Mouse (Mus musculus): ENCODE measurements at regions not wholly inside any gene's neighbourhood (a gene's known extent, or its start where the extent isn't known, plus 50 kb on each side); places are given as distances from the start of the nearest gene placed in this dataset.

GRCm38 (mm10) chr4:50176656-50177055 is 331.1 kb upstream of the Grin3a start:
- H3K4me1 ChIP-seq (ENCODE audit: control insufficient read depth, insufficient read depth, low read length), result no peaks in the 10 kb centered on the region
- ATAC-seq (ENCODE audit: low read depth), result no peak
- no peak for DNase-seq (ENCODE audit: low spot score)
- WGBS, result 84% methylated on average over 2 of the region's 2 CpGs
- H3K9me3 ChIP-seq (ENCODE audit: control insufficient read depth, low read length), result no peaks in the 10 kb centered on the region
- H3K9ac ChIP-seq (ENCODE audit: low read depth, low read length), result no peak overlapping the region
- no peak overlapping the region for H3K27ac ChIP-seq (replicated peaks; ENCODE audit: low read depth, low read length)
- no peaks in the 10 kb centered on the region for H3K27me3 ChIP-seq (replicated peaks; ENCODE audit: control insufficient read depth, insufficient read depth, low read length)
- no peak overlapping the region for H3K4me2 ChIP-seq (ENCODE audit: low read depth, low read length)
- H3K4me3 ChIP-seq (ENCODE audit: low read depth, low read length), result no peak overlapping the region
- H3K36me3 ChIP-seq (ENCODE audit: control insufficient read depth, insufficient read depth, low read length), result no peaks in the 10 kb centered on the region

- Histone ChIP-seq H3K27ac (replicated peaks; ENCODE audit: low read depth, low read length) (no peak overlapping the region), H3K4me2 (ENCODE audit: low read depth, low read length) (no peak overlapping the region), H3K27me3 (replicated peaks; ENCODE audit: control insufficient read depth, insufficient read depth, low read length) (no peaks in the 10 kb centered on the region), H3K4me1 (ENCODE audit: control insufficient read depth, insufficient read depth, low read length) (no peaks in the 10 kb centered on the region), H3K4me3 (ENCODE audit: low read depth, low read length) (no peak overlapping the region), H3K9me3 (ENCODE audit: control insufficient read depth, low read length) (no peaks in the 10 kb centered on the region), H3K9ac (ENCODE audit: low read depth, low read length) (no peak overlapping the region), H3K36me3 (ENCODE audit: control insufficient read depth, insufficient read depth, low read length) (no peaks in the 10 kb centered on the region)
- no peak for ATAC-seq (ENCODE audit: low read depth)
- DNase-seq (ENCODE audit: low spot score), result no peak
- 66% methylated on average over 2 of the region's 2 CpGs for WGBS
These were observed 315.3 kb upstream of the Grin3a start for GRCm38 (mm10) chr4:50160893-50161292.

- Histone ChIP-seq H3K4me2 (ENCODE audit: low read depth, low read length) (no peak overlapping the region), H3K4me1 (ENCODE audit: control insufficient read depth, insufficient read depth, low read length) (no peaks in the 10 kb centered on the region), H3K9ac (ENCODE audit: low read depth, low read length) (no peak overlapping the region), H3K9me3 (ENCODE audit: control insufficient read depth, low read length) (no peaks in the 10 kb centered on the region), H3K27me3 (replicated peaks; ENCODE audit: control insufficient read depth, insufficient read depth, low read length) (no peaks in the 10 kb centered on the region), H3K27ac (replicated peaks; ENCODE audit: low read depth, low read length) (no peak overlapping the region), H3K36me3 (ENCODE audit: control insufficient read depth, insufficient read depth, low read length) (no peaks in the 10 kb centered on the region), H3K4me3 (ENCODE audit: low read depth, low read length) (no peak overlapping the region)
- ATAC-seq (ENCODE audit: low read depth) (no peak), DNase-seq (ENCODE audit: low spot score) (no peak)
These were observed 300.4 kb upstream of the Grin3a start for GRCm38 (mm10) chr4:50145926-50146325.

- DNase-seq (ENCODE audit: low spot score), result peak; percentile 20
- no peak overlapping the region for H3K9ac ChIP-seq (ENCODE audit: low read depth, low read length)
- H3K36me3 ChIP-seq (ENCODE audit: control insufficient read depth, insufficient read depth, low read length), result no peaks in the 10 kb centered on the region
- H3K4me1 ChIP-seq (ENCODE audit: control insufficient read depth, insufficient read depth, low read length), result no peaks in the 10 kb centered on the region
- H3K9me3 ChIP-seq (ENCODE audit: control insufficient read depth, low read length), result no peaks in the 10 kb centered on the region
- WGBS, result 44% methylated on average over 1 of the region's 1 CpGs
- no peaks in the 10 kb centered on the region for H3K27me3 ChIP-seq (replicated peaks; ENCODE audit: control insufficient read depth, insufficient read depth, low read length)
- H3K27ac ChIP-seq (replicated peaks; ENCODE audit: low read depth, low read length), result no peak overlapping the region
- no peak for ATAC-seq (ENCODE audit: low read depth)
- no peak overlapping the region for H3K4me2 ChIP-seq (ENCODE audit: low read depth, low read length)
- no peak overlapping the region for H3K4me3 ChIP-seq (ENCODE audit: low read depth, low read length)
These were observed 284.7 kb upstream of the Grin3a start for GRCm38 (mm10) chr4:50130262-50130661.

- Histone ChIP-seq H3K27ac (replicated peaks; ENCODE audit: low read depth, low read length) (no peak overlapping the region), H3K4me3 (ENCODE audit: low read depth, low read length) (no peak overlapping the region), H3K36me3 (ENCODE audit: control insufficient read depth, insufficient read depth, low read length) (no peaks in the 10 kb centered on the region), H3K4me2 (ENCODE audit: low read depth, low read length) (no peak overlapping the region), H3K4me1 (ENCODE audit: control insufficient read depth, insufficient read depth, low read length) (no peaks in the 10 kb centered on the region), H3K27me3 (replicated peaks; ENCODE audit: control insufficient read depth, insufficient read depth, low read length) (no peaks in the 10 kb centered on the region), H3K9ac (ENCODE audit: low read depth, low read length) (no peak overlapping the region), H3K9me3 (ENCODE audit: control insufficient read depth, low read length) (no peaks in the 10 kb centered on the region)
- 33% methylated on average over 1 of the region's 1 CpGs for WGBS
- no peak for ATAC-seq (ENCODE audit: low read depth)
- no peak for DNase-seq (ENCODE audit: low spot score)
These were observed 261.0 kb upstream of the Grin3a start for GRCm38 (mm10) chr4:50106557-50106956.

GRCm38 (mm10) chr4:50087860-50088259 is 242.3 kb upstream of the Grin3a start:
- Histone ChIP-seq H3K4me3 (ENCODE audit: low read depth, low read length) (no peak overlapping the region), H3K9me3 (ENCODE audit: control insufficient read depth, low read length) (no peaks in the 10 kb centered on the region), H3K4me2 (ENCODE audit: low read depth, low read length) (no peak overlapping the region), H3K36me3 (ENCODE audit: control insufficient read depth, insufficient read depth, low read length) (no peaks in the 10 kb centered on the region), H3K9ac (ENCODE audit: low read depth, low read length) (no peak overlapping the region), H3K4me1 (ENCODE audit: control insufficient read depth, insufficient read depth, low read length) (no peaks in the 10 kb centered on the region), H3K27me3 (replicated peaks; ENCODE audit: control insufficient read depth, insufficient read depth, low read length) (no peaks in the 10 kb centered on the region), H3K27ac (replicated peaks; ENCODE audit: low read depth, low read length) (no peak overlapping the region)
- DNase-seq (ENCODE audit: low spot score) (no peak), ATAC-seq (ENCODE audit: low read depth) (no peak)

- Histone ChIP-seq H3K36me3 (ENCODE audit: control insufficient read depth, insufficient read depth, low read length) (no peaks in the 10 kb centered on the region), H3K4me1 (ENCODE audit: control insufficient read depth, insufficient read depth, low read length) (no peaks in the 10 kb centered on the region), H3K4me3 (ENCODE audit: low read depth, low read length) (no peak overlapping the region), H3K9me3 (ENCODE audit: control insufficient read depth, low read length) (no peaks in the 10 kb centered on the region), H3K9ac (ENCODE audit: low read depth, low read length) (no peak overlapping the region), H3K4me2 (ENCODE audit: low read depth, low read length) (no peak overlapping the region), H3K27me3 (replicated peaks; ENCODE audit: control insufficient read depth, insufficient read depth, low read length) (no peaks in the 10 kb centered on the region), H3K27ac (replicated peaks; ENCODE audit: low read depth, low read length) (no peak overlapping the region)
- DNase-seq (ENCODE audit: low spot score), result no peak
- 69% methylated on average over 2 of the region's 2 CpGs for WGBS
- ATAC-seq (ENCODE audit: low read depth), result no peak
These were observed 241.1 kb upstream of the Grin3a start for GRCm38 (mm10) chr4:50086676-50087075.

GRCm38 (mm10) chr4:50055519-50055918 is 210.0 kb upstream of the Grin3a start:
- Histone ChIP-seq H3K4me3 (ENCODE audit: low read depth, low read length) (no peak overlapping the region), H3K4me1 (ENCODE audit: control insufficient read depth, insufficient read depth, low read length) (no peaks in the 10 kb centered on the region), H3K27ac (replicated peaks; ENCODE audit: low read depth, low read length) (no peak overlapping the region), H3K9me3 (ENCODE audit: control insufficient read depth, low read length) (no peaks in the 10 kb centered on the region), H3K9ac (ENCODE audit: low read depth, low read length) (no peak overlapping the region), H3K36me3 (ENCODE audit: control insufficient read depth, insufficient read depth, low read length) (no peaks in the 10 kb centered on the region), H3K4me2 (ENCODE audit: low read depth, low read length) (no peak overlapping the region), H3K27me3 (replicated peaks; ENCODE audit: control insufficient read depth, insufficient read depth, low read length) (no peaks in the 10 kb centered on the region)
- ATAC-seq (ENCODE audit: low read depth) (no peak), DNase-seq (ENCODE audit: low spot score) (no peak)
- 42% methylated on average over 2 of the region's 2 CpGs for WGBS

GRCm38 (mm10) chr4:50041476-50041875 is 195.9 kb upstream of the Grin3a start:
- H3K27me3 ChIP-seq (replicated peaks; ENCODE audit: control insufficient read depth, insufficient read depth, low read length), result no peaks in the 10 kb centered on the region
- no peaks in the 10 kb centered on the region for H3K9me3 ChIP-seq (ENCODE audit: control insufficient read depth, low read length)
- no peaks in the 10 kb centered on the region for H3K4me1 ChIP-seq (ENCODE audit: control insufficient read depth, insufficient read depth, low read length)
- no peak overlapping the region for H3K4me2 ChIP-seq (ENCODE audit: low read depth, low read length)
- H3K9ac ChIP-seq (ENCODE audit: low read depth, low read length), result no peak overlapping the region
- ATAC-seq (ENCODE audit: low read depth) (no peak), DNase-seq (ENCODE audit: low spot score) (no peak)
- H3K4me3 ChIP-seq (ENCODE audit: low read depth, low read length), result no peak overlapping the region
- no peaks in the 10 kb centered on the region for H3K36me3 ChIP-seq (ENCODE audit: control insufficient read depth, insufficient read depth, low read length)
- no peak overlapping the region for H3K27ac ChIP-seq (replicated peaks; ENCODE audit: low read depth, low read length)
